Mouse (Mus musculus) CH12.LX (cell line): ENCODE results near the gene Mrm3. TPM values are rescaled to one million over a fixed set of nuclear protein-coding genes. Genes with fewer than 3 reads are reported as not detected.

Source experiments
- DNase-seq: peaks from one replicate; pipeline ENCODE4 v3.0.0-alpha.2; 2013; ENCODE audit errors: extremely low read depth
- H3K27ac ChIP-seq: 2 replicates; pipeline ENCODE4 v1.5.1; 2012; ENCODE audit warnings: low read depth, mild to moderate bottlenecking, control low read depth, moderate library complexity; ENCODE audit not compliant: insufficient read depth
- H3K27me3 ChIP-seq: replicated peaks from 2 replicates; pipeline ENCODE3; 2012; ENCODE audit warnings: inconsistent platforms
- H3K36me3 ChIP-seq, 2 experiments: replicated peaks in 1 of 2; 2 replicates each; pipeline versions ENCODE3 to v1.6.1; 2012; ENCODE audit warnings: inconsistent platforms in 1 of 2, low read length in 1 of 2, mild to moderate bottlenecking in 1 of 2, mixed read lengths in 1 of 2, moderate library complexity in 1 of 2; ENCODE audit not compliant: control insufficient read depth in 1 of 2, insufficient read depth in 1 of 2
- H3K4me1 ChIP-seq, 2 experiments: 2 replicates each; pipeline ENCODE4 v1.6.1; 2012; ENCODE audit warnings: inconsistent platforms in 1 of 2, moderate library complexity in 1 of 2; ENCODE audit not compliant: insufficient read depth in 2 of 2, control insufficient read depth in 1 of 2
- H3K4me2 ChIP-seq: 2 replicates; pipeline ENCODE4 v1.6.1; 2012; ENCODE audit warnings: low read depth, mild to moderate bottlenecking, control low read depth; ENCODE audit not compliant: poor library complexity, insufficient read depth, severe bottlenecking
- H3K4me3 ChIP-seq, 3 experiments: fragments of 150-350 bp in 1 of 3; sonication (generic) in 1 of 3; replicated peaks in 1 of 3; 2 replicates each; pipeline versions ENCODE3 to v1.5.1; 2011 to 2012; ENCODE audit warnings: low read depth in 2 of 3, low read length in 2 of 3, mild to moderate bottlenecking in 2 of 3, moderate library complexity in 2 of 3, control low read depth in 1 of 3, improper control_type of control experiment in 1 of 3, inconsistent platforms in 1 of 3, mixed read lengths in 1 of 3; ENCODE audit not compliant: poor library complexity in 1 of 3
- H3K79me2 ChIP-seq: replicated peaks from 2 replicates; pipeline ENCODE4 v1.6.1; 2012; ENCODE audit warnings: mild to moderate bottlenecking, moderate library complexity; ENCODE audit not compliant: control insufficient read depth, poor library complexity, insufficient read depth, severe bottlenecking; ENCODE audit errors: extremely low read depth
- H3K9ac ChIP-seq: 2 replicates; pipeline ENCODE4 v1.6.1; 2012; ENCODE audit warnings: low read depth, mild to moderate bottlenecking, control low read depth, moderate library complexity; ENCODE audit not compliant: insufficient read depth
- H3K9me3 ChIP-seq: replicated peaks from 2 replicates; pipeline ENCODE3; 2012; ENCODE audit warnings: low read length, inconsistent platforms, mixed read lengths
- CTCF ChIP-seq, 2 experiments: IDR thresholded peaks in 1 of 2; conservative IDR thresholded peaks in 1 of 2; 2 replicates each; pipeline ENCODE4 v1.5.1; 2011 to 2012; ENCODE audit warnings: low read depth in 2 of 2, low read length in 2 of 2, improper control_type of control experiment in 1 of 2, inconsistent platforms in 1 of 2, mild to moderate bottlenecking in 1 of 2, moderate library complexity in 1 of 2
- ETS1 ChIP-seq: conservative IDR thresholded peaks from 2 replicates; pipeline ENCODE4 v1.6.1; 2012; ENCODE audit warnings: low read depth, mild to moderate bottlenecking, inconsistent platforms, low read length, improper control_type of control experiment, moderate library complexity
- HCFC1 ChIP-seq: IDR thresholded peaks from 2 replicates; pipeline ENCODE4 v1.6.1; 2012; ENCODE audit warnings: low read depth, mild to moderate bottlenecking, inconsistent platforms, low read length, improper control_type of control experiment
- IRF4 ChIP-seq: IDR thresholded peaks from 2 replicates; pipeline ENCODE4 v1.6.1; 2014; ENCODE audit warnings: low read depth, mild to moderate bottlenecking, inconsistent platforms, low read length, improper control_type of control experiment
- JUN ChIP-seq: IDR thresholded peaks from 2 replicates; pipeline ENCODE4 v1.6.1; 2011; ENCODE audit warnings: low read depth, mild to moderate bottlenecking, low read length, improper control_type of control experiment, moderate library complexity; ENCODE audit not compliant: insufficient read depth
- RCOR1 ChIP-seq: conservative IDR thresholded peaks from 2 replicates; pipeline ENCODE4 v1.6.1; 2012; ENCODE audit warnings: low read depth, mild to moderate bottlenecking, inconsistent platforms, low read length, improper control_type of control experiment
- SIN3A ChIP-seq: IDR thresholded peaks from 2 replicates; pipeline ENCODE4 v1.6.1; 2012; ENCODE audit warnings: low read length, improper control_type of control experiment, inconsistent platforms
- SMC3 ChIP-seq: IDR thresholded peaks from 2 replicates; pipeline ENCODE4 v1.6.1; 2011; ENCODE audit warnings: low read depth, low read length, improper control_type of control experiment
- dilution Hi-C: fragments of 300-500 bp; cut with MboI; formaldehyde crosslinking; loops from 2 replicates; pipeline ENCODE4 v1.14.3; 2020; ENCODE audit warnings: low sequenced_read_pairs; ENCODE audit not compliant: extremely low pct_unique_long_range_greater_than_20kb, extremely low pct_ligation_motif_present
- in situ Hi-C: fragments of 300-500 bp; cut with MboI; formaldehyde crosslinking; loops from 3 replicates; pipeline ENCODE4 v1.14.3; 2019; ENCODE audit warnings: low sequenced_read_pairs, low pct_ligation_motif_present, low pct_unique_long_range_greater_than_20kb, mixed read lengths
- polyA plus RNA-seq: library from polyadenylated mRNA; unstranded; fragments of >175 nt; gene quantifications from 2 replicates; pipeline ENCODE4 v1.2.1, GENCODE M21; 2012; ENCODE audit warnings: low read depth; ENCODE audit not compliant: insufficient read length
- total RNA-seq, 2 experiments: library from RNA; depleted of rRNA; stranded (reverse); fragments of 300-350 nt in 1 of 2; fragments of >200 nt in 1 of 2; gene quantifications; 2 replicates each; pipeline ENCODE4 v1.2.3; 2012 to 2014

Mrm3 gene
- total and polyA plus RNA-seq, 3 experiments: 35.1 to 41.6 (median 40.2) TPM

GRCm38 (mm10) chr11:76242901-76243810 lies at the start of gene Mrm3, which contains the start of gene Glod4 (continued):
- no peak for TF ChIP-seq SMC3

DNA sequence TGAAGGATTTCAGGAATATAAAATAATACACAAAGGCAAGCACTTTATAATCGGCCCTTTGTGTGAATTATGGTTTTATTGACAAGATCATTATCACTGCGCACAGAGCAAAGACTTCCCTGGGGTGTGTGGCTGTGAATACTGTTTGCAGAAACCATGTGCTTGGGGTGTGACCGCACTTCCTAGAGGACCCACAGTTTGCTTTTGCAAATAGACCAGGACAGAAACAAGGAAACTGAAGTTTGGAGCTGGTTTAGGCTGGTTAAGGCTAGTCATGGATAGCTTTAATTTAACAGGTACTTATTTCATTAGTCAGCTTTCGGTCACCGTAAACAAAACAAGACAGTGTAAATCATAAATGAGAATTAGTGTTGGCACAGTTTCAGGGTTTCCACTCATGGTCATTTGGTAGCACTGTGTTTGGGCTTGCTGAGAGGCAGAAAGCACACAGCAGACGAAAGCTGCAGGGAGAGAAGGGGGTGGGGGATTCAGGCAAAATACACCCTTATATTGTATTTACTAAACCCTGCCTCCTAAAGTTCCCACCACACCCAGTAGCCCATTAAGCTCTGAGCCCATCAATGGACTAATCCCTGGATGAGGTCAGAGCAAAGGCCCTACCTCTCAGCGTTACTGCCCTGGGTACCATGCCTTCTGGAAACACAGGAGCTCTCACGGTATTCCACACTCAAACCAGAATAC lies 47.1 kb upstream of the Mrm3 start:
- DNase-seq: no peak
- no peak overlapping the region for H3K4me3 ChIP-seq
- no peaks in the 10 kb centered on the region for H3K79me2 ChIP-seq
- H3K9me3 ChIP-seq: no peaks in the 10 kb centered on the region
- peaks cover 2 to 4% of the 10 kb centered on the region in 2 experiments; a peak in 3 of 4 replicates for H3K4me1 ChIP-seq
- H3K27ac ChIP-seq: no peak overlapping the region
- H3K9ac ChIP-seq: no peak overlapping the region
- in situ Hi-C loops: no loop called here
- TF ChIP-seq RCOR1: no peak
- no peak for TF ChIP-seq ETS1
- TF ChIP-seq CTCF (conservative IDR thresholded peaks at IDR 0.05 in 1 of 2, IDR thresholded peaks at IDR 0.05 in 1 of 2; ENCODE audit: low read depth in 2 of 2, low read length in 2 of 2): no peak
- no peak for TF ChIP-seq IRF4
- TF ChIP-seq, all 38 proteins: peak for 0
- Histone ChIP-seq H3K4me2 (no peak overlapping the region), H3K36me3 (no peaks in the 10 kb centered on the region), H3K27me3 (peaks cover 12% of the 10 kb centered on the region)
- dilution Hi-C loops: no loop called here

GRCm38 (mm10) chr11:76196977-76197469 lies 46.5 kb upstream of the Mrm3 start:
- Histone ChIP-seq H3K9me3 (no peaks in the 10 kb centered on the region), H3K4me2 (no peak overlapping the region), H3K4me1 (peaks cover 4 to 6% of the 10 kb centered on the region in 2 experiments; a peak in 3 of 4 replicates), H3K36me3 (no peaks in the 10 kb centered on the region), H3K9ac (no peak overlapping the region), H3K27ac (no peak overlapping the region), H3K79me2 (no peaks in the 10 kb centered on the region), H3K27me3 (peaks cover 17% of the 10 kb centered on the region), H3K4me3 (no peak overlapping the region)
- dilution Hi-C loops: no loop called here
- in situ Hi-C loops: no loop called here
- no peak for DNase-seq
- TF ChIP-seq HCFC1 (no peak), RCOR1 (no peak), JUN (no peak), SIN3A (no peak)
